Mouse (Mus musculus): Measurements from ENCODE around the gene Suv39h1.
"Not testable (repeated sequence)": the region's sequence is repeated elsewhere in the genome, so short reads cannot be mapped to it uniquely, and the experiment has no call there.

Gene Suv39h1

DNA sequence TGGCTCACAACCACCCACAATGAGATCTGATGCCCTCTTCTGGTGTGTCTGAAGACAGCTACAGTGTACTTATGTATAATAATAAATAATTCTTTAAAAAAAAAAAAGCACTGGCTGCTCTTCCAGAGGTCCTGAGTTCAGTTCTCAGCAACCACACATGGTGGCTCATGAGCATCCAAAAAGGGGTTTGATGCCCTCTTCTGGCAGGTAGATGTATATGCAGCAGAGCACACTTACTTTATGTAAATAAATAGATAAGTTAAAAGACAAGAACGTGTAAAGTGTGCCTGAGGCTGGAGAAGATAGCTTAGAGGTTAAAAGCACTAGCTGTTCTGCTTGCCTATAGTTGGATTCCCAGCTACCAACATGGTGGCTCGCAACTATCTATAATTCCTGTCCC is 49.8 kb downstream of the Suv39h1 start:
- DNase-seq, result no peak

DNA sequence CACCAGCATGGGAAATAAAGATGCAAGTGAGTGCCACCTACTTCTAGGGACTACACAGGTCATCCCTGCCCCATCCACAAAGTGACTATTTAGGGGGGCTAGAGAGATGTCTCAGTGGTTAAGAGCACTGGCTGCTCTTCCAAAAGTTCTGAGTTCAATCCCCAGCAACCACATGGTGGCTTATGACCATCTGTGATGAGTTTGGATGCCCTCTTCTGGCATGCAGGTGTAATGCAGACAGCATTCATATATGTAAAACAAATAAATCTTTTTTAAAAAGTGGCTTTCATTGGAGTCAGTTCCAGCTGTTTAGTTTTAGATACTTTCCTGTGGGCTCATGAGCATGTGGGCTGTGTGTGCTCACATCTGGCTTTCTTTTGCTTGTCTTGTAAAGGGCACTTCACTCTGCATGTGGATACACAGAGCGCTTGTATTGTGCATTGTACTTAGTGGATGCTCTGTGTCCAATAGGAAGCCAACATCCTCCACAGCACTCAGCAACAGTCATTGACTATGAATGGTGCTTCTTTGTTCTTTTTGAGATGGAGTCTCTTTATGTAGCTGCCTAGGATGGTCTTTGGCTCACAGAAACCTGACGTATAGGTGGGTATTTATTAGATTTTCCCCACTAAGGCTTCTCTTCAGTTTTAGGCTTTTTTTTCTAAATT is 54.3 kb downstream of the Suv39h1 start:
- no peak for DNase-seq

DNA sequence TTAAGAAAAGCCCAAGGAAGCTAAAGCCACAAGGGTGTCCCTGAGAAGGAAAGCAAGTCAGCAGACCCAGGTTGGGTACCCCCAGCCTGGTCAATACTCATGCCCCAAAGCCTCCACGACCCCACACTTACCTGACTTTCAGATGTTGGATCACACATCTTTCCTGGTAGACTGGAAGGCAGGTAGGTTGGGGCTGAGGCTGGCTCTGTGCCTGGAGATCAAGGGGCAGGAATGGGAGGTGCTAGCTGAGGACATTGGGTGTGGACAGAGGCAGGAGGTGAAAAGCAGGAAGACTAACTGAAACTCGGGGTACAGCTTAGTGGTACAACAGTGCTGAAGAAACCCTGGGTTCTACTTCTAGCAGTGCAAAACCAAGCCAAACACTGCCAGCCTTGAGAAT is 56.3 kb downstream of the Suv39h1 start, which contains the start of gene Glod5:
TSS of gene Glod5 (minus strand) at position 207 of the 400 bp plus-strand sequence.
- no peak for DNase-seq

DNA sequence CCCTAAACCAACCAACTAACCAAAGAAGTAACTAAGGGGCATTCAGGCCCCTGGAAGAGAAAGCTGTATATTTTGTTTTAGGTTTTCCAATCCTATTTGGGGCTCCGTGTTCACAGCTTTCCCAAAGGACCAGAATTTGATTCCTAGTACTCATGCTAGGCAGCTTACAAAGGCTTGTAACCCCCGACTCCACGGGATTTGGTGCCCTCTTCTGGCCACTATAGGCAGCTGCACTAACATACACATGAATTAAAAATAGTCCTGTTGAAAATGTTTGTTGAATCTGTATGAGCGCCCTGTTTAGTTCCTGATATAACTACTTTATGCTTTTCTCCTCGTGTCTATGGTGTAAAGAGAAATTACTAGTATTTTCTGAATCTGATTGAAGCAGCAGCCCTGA is 57.4 kb downstream of the Suv39h1 start:
- peak; percentile 16 to 17 for DNase-seq

DNA sequence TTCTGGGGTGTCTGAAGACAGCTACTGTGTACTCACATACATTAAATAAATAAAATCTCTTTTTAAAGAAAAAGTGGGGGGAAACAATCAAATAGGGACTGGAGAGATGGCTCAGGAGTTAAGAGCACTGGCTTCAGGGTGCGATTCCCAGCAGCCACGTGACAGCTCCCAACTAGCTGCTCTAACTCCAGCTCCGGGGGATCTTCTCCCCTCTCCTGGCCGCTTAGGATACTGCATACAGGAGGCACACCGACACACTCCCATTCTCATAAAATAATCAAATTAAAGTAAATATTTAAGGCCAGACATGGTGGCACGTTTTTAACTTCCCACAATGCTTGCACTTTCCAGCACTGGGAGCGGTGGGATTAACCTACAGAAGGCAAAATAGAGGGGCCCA is 58.9 kb downstream of the Suv39h1 start:
- DNase-seq, result not testable (repeated sequence)

DNA sequence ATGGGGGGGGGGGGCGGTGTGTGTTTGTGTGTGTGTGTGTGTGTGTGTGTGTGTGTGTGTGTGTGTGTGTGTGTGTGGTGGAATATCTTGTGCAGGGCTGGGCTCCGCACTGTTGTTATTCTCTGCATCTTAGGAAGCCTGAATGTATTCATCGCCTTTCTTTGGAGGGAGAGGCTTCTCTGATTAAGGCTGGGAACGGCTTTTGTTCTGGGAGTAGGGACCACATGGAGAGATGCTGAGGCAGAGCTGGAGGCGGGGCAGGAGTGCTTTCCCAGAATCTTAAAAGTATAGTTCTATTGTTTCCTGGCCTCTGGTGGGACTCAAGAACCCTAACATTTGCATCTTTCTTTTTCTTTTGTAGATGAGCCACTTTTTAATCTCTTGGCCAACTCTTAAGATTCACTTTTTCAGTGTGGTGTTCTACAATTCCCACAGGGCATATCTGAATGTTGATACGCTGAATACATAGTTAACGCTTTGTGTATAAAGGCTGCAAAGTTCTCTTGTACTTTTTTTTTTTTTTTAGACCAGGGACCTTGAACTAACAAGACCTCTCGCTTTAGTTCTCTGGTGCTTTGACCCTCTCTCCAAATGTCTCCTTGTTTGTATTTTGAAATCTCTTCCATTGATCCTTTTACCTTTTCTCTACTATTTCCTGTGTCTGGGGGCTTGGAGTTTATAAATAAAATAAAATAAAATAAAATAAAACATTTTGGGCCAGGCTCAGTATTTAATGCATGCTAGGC is 60.8 kb downstream of the Suv39h1 start:
- no peak for DNase-seq

DNA sequence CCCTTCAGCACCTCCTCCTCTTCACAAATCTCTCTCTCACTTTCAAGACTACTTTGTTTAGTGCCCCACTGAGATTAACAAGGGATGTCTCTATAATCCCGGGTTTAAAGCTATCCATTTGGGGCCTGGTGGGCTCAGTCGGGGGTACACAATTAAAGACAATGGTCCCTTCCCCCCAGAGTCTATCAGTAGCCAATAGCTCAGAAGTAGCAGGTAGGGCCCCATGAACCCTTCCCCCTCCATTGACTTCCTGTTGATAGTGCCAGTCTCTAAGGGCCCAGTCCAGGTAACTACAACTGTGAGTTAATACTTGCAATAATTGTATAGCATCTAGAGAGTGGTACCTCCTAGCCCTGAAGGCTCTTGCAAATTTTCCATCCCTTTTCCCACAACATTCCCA is 61.4 kb downstream of the Suv39h1 start:
- no peak for DNase-seq

All from thymus, postnatal 36 days (tissue).